Mouse (Mus musculus) right cerebral cortex, postnatal 4 days (tissue): Measurements from ENCODE around the gene Krt81.

ENCODE experiments used
- DNase-seq: peaks from one replicate; pipeline ENCODE4 v3.0.0-alpha.2; 2022

The Krt81 gene

DNA sequence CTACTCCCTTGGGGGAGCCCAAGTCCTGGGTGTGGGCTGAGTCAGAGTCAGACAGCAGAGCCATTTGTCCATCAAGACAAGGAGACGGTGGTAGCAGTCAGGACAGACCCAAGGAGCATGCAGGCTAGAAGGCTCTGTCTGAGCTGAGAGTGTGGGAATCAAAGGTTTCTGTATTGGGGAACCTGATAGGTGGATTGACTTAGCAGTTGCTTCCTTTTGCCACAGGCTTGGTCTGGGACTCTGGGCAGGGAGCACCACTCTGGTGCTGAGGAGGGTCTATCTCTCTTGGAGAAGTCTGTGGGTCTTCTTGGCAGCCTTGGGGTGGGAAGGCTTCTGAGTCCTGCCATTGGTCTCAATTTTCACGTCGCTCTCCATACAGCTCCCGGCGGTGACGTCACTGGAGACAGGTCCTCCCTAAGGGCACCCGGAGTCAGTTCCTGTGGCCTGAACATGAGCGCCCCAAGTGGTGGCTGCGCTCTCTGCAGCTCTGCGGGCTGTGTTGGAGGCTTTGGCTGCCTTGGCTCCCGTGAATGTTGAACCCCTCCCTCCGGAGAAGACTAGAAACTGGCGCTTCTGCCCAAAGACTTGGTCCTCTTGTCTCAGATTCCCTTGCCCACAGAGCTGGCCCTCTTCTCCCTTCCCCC is 10.3 kb downstream of the Krt81 start:
- DNase-seq, result peak; percentile 73

DNA sequence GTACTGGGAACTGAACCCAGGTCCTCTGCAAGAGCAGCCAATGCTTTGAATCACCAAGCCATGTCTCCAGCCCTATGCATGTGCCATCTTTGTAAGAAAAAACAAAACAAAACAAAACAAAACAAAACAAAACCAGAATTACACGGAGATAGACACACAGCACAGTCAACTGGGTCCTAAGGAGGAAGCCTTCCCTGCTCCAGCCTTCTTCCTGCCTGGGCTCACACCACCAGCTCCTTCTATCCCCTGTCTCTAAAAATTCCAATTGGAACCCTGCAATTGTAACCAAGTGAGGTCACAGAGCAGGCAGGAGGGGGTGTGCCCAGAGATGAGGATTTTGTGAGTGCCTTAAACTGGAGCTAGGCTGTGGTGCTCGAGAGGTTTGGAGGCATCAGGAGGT is 16.1 kb downstream of the Krt81 start, which contains the start of gene Krt88:
TSS of gene Krt88 (plus strand) at position 301 of the 400 bp plus-strand sequence.
- no peak for DNase-seq

DNA sequence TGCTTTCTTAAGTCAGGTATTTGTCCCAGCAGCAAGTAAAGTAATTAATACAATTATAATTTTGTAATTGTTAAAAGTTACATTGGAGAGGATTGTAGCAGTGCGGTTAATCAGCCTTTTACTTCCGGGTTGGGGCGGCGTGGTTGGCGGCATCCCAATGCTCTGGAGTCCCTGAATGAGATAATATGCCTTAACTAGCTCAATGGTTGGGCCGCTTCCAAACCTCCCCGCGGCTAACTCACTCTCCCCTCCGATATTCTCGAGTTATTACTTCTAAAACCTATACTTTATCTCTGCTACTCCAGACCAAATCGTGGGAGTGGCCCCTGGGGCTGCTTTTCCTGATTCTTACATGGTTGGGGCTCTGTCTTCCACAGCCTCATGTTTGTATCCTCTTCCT is 17.0 kb downstream of the Krt81 start:
- peak; percentile 33 for DNase-seq

DNA sequence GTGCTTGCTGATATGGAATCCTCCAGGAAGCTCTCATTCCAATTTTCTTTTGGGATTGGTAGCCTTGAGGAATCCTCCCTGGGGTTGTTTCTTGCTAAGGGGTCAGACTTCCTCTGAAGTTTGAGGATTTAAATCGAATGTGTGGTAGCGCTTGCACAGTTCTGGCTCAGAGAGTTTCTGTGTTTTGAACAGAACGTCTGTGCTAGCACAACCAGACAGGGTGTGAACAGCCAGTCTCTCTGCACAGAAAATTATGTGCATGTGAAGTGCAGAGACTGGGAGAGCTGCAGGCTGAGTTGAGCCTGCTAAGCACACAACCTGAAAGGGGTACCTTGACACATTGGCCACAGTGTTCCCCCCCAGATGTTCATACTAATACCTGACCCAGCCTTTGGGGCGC is 22.7 kb downstream of the Krt81 start:
- DNase-seq, result no peak

DNA sequence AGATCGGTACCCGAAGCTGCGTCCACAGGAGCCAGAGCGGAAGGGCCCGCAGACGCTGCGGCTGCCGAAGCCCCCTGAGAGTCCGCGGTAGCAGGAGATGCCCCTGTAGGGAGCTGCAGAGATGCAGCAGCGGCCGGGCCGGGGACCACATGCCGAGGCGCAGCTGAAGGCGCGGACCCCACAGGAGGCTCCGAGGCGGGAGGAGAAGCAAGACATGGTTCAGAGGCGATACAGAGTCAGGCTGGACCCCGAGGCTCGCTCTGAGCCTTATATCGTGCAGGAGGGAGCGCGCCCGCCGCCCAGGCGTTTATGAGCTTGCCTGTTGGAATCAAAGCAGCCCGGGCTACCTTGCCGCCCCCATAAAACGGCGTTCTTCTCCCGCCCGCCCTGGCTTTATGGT is 25.0 kb downstream of the Krt81 start, which contains the start of gene Krt87:
TSS of gene Krt87 (minus strand) at position 250 of the 400 bp plus-strand sequence.
- DNase-seq, result peak; percentile 15

DNA sequence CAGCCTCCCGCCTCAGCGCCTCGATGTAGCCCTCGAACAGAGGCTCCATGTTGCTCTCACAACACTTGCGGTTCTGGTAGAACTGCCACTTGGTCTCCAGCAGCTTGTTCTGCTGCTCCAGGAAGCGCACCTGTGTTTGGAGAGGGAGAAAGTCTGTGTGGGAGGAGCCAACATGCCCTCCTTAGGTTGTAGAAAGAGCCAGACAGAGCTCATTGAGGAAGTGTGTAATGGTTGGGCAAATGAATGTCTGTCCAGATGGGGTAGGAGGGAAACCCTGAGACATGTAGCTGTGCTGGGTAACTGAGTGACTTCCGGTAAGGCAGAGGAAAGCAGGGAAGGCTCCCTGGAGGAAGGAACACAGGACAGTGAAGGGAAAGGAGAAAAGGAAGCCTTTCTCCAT is 26.9 kb downstream of the Krt81 start:
- DNase-seq, result no peak

DNA sequence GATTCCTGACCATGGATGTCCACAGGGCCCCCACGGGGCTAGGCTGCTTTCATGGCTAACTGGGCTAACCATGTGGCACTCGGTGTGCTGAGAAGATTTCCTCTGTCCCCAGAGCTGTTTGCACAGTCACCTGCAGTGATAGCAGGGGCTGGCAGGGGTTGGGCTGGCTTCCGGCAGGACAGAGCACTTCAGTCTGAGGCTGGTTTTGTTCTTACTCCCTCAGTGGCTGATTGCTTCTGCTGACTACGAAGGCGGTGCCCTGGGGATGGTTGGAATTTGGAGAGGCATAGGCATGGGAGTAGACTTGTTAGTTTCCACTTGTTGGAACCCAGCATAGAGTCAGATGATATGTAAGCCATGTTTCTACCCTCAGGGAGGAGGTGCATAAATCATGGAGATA is 38.6 kb downstream of the Krt81 start:
- no peak for DNase-seq

DNA sequence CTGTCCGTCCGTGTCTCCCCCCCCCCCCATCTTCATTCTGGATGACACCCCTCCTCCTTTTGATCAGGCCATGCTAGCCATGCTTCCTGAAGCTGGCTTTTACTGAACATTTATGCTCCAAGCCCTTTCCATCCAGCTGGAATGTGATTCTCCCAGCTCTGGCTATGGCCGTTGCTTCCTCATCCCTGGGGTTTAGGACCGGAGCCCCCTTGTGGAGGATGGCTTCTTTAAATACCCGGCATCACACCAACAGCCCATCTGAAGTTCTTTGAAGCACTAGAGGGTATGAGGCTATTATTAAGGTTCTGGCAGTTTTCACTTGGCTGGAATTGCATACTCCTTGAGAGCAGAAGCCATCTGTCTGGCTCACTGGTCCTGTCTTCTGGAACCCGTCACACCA is 42.6 kb downstream of the Krt81 start:
- DNase-seq, result peak; percentile 30

DNA sequence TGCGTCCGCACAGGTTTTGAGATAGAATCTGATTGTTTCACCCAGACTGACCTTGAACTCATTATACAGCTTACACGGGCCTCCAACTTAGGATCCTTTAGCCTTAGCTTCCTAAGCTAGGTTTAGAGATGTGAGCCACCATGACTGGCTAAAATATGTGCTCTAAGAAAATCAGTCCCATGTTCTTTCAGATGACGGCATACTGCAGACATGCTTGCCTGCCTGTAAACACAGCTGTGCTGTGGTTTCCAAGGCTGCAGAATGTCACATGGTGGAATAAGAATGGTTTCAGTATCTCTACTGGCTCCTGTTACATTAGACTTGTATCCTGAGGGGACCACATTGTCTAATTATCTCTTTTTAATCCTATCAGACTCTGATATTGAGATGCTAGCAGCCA is 44.6 kb downstream of the Krt81 start:
- DNase-seq, result no peak

DNA sequence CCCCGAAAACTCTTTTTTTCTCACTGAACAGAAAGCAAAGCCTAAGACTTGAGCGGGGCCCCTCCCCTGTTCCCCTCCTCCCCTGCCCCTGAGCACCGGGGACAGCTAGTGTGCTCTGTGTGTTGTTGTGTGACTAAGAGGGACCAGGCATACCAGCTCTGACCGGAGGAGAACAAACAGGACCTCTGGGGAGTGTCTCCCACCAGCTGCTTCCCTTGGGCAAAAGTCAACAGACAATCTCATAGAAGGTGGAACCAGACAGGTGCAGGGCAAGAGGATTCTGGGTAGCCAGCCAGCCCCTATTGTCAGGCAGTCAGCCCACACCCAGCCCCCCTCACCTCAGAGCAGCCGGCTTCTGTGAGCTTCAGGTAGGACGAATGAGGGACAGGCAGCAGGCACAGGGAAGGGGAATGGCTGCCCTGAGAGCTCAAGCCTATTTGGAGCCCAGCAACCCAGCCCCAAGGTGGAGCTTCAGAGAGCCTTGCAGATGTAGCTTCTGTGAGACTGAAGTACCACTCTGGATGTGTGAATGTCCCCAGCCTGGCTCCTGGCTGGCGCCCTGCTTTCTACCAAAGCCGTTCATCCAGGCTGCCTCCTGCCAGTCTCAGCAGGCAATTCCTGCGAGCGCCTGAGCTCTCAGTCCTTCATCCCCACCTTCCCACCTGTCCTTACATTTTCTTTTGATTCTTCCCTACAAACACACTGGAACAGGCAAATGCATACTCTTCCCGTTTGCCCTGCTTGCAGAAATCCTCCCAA is 48.6 kb downstream of the Krt81 start:
- no peak for DNase-seq

DNA sequence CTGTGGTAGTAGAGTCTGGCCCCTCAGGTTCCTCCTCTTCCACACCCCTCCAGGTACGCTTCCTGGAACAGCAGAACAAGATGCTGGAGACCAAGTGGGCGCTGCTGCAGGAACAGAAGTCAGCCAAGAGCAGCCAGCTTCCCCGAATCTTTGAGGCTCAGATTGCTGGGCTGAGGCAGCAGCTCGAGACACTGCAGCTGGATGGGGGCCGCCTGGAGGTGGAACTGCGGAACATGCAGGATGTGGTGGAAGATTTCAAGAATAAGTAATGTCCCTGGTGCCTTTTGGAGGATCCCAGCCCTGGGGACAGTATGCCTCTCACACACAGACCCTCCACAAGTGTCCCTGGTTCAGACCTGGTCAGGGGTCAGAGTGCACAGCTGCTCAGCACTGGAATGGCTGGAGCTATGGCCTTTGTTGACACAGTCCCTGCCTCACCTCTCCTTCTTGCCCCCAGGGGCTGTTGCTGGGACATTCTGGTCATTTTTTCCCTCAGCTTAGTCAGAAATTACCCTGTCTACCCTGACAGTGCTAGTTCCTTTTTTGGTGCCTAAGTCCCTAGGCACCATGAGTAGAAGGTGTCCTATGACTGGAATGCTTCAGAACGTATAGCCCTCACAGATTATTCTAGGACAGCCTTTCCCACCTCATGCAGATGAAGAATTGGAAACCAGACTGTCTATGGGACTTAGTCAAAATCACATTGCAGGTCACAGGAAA is 49.5 kb downstream of the Krt81 start:
- DNase-seq, result no peak

DNA sequence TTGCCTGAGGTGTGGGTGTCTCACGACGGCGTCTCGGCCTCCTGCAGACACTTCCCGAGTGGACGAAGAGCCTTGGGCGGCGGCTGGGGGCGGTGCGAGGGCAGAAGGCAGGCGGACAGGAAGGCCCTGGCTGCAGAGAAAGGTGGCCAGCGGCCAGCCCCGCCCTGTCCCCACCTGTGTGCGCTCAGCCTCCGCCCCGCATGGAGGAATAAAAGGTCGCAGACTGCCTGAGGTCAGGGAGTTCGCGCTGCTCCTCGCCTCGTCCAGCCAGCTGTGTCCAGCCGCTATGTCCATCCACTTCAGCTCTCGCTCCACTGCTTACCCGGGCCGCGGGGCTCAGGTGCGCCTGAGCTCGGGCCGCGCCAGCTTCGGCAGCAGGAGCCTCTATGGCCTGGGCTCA is 51.4 kb downstream of the Krt81 start:
- DNase-seq, result no peak

DNA sequence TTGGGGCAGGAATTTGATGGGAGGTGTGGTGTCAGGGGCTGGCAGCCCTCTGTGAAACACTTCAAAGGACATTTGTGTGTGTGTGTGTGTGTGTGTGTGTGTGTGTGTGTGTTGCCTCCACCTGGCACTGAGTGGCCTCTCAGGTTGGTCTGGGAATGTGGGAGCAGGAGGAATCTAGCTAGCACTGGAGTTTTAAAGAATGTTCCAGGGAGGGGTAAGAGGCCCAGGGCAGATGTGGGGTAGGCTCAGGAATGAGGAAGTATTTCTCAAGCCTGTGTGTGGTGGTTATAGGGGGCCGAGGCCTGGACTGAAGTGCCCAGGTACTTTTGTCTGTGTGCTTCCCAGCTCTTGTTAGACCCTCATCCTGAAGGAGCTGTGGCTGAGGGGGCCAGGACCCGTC is 52.8 kb downstream of the Krt81 start, which contains the start of gene Krt7:
TSS of gene Krt7 (plus strand) at position 269 of the 400 bp plus-strand sequence.
- DNase-seq, result no peak
